Mouse (Mus musculus) urinary bladder, postnatal 4 days (tissue): ENCODE data around the gene Syde2.

Experiments
- DNase-seq, 2 experiments: peaks; one replicate each; pipeline ENCODE4 v3.0.0; 2021 to 2022; ENCODE audit warnings: low spot score in 2 of 2

Gene Syde2

DNA sequence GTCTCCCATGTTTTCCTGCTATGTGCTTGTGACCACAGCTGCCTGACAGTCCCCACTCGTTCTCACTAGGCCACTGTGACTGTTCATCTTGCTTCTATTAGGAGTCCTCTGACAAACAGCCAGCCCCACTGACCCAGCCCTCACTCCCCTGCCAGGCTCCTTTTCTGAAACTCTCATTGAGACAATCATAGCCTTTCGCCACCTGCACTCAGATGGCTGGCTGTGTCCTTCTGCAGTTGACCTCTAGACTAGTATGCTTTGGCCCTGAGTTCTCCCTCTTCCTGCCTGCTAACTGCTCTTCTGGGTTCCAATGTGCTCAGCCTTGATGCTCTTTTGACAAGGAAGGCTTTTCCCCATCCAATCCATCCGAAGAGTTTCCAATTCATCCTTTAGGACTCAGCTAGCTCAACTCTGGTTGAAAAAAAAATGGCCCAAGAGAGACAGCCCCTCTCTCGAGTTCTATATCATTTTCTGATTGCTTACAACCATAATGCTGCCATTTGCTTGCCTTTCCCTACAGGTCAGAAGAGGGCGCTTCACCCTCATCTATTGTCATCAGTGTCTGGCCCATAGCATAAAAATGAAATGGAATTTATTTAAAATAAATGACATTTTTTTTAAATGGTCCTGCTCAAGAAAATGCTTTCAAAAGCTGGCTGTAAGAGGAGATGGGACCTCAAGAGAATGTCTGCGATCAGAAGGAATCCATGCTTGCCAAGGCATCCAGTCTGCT, 65.6 kb downstream of the Syde2 start:
- DNase-seq: peak in 1 of 2 experiments; percentile 33

DNA sequence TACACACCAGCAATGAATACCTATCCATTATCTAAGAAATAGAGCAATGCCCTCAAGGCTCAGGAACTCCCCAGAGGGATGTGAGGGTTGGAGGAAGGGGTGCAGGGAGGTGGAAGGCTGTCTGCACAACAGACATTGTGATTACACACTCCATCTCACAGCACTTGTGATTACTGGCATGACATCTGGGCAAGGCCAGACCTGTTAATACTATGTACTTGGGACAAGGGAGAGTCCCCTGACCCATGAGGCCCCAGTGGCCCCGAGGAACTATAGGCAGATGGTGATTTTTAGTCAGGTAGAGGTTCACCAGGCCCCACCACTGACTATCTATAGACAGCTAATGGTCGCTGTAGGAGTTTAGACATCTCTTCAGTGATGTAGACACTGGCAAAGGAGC, 66.2 kb downstream of the Syde2 start:
- peak in 1 of 2 experiments; percentile 34 for DNase-seq

DNA sequence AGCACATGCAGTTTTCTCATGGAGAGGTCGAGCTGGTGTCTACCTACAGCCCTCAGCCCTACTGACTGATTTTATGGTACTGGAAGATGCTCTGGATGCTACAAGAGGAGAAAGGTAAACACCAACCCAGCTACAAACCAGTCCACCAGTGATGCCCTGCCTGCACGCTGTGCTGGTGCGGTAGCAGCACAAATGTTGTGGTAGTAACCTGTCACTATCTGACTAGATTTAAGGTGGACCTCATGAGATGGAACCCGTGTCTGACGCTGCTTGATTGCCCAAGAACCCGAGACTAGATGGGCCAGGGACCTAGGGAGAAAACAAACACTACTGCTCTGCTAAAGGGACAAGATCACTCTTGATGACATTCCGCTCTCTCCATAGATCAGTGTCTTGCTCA, 69.5 kb downstream of the Syde2 start:
- DNase-seq: no peak

- peak; percentile 18 to 63 for DNase-seq
Observed at GRCm38 (mm10) chr3:146058263-146058662, 70.6 kb downstream of the Syde2 start.

GRCm38 (mm10) chr3:146059356-146059926, 71.8 kb downstream of the Syde2 start:
- DNase-seq: peak; percentile 14 to 38

- DNase-seq: peak in 1 of 2 experiments; percentile 38
Observed at GRCm38 (mm10) chr3:146063146-146063545, 75.5 kb downstream of the Syde2 start.

- no peak for DNase-seq
Observed at GRCm38 (mm10) chr3:146069276-146069675, 81.6 kb downstream of the Syde2 start.
